Mouse (Mus musculus) gastrocnemius, postnatal 25 days (tissue): ENCODE results near the gene Prrg2. TPM values are rescaled to one million over a fixed set of nuclear protein-coding genes. Genes with fewer than 3 reads are reported as not detected.

Experiments used
- DNase-seq: peaks from one replicate; pipeline ENCODE4 v3.0.0; 2022
- total RNA-seq, 2 experiments: library from RNA; stranded (reverse); gene quantifications; 1 replicate in 1 of 2; 2 replicates in 1 of 2; pipeline ENCODE4 v1.2.3; 2021

The Prrg2 gene
- total RNA-seq, 2 experiments from 2014 or later: 6.9 to 9.1 TPM

DNA sequence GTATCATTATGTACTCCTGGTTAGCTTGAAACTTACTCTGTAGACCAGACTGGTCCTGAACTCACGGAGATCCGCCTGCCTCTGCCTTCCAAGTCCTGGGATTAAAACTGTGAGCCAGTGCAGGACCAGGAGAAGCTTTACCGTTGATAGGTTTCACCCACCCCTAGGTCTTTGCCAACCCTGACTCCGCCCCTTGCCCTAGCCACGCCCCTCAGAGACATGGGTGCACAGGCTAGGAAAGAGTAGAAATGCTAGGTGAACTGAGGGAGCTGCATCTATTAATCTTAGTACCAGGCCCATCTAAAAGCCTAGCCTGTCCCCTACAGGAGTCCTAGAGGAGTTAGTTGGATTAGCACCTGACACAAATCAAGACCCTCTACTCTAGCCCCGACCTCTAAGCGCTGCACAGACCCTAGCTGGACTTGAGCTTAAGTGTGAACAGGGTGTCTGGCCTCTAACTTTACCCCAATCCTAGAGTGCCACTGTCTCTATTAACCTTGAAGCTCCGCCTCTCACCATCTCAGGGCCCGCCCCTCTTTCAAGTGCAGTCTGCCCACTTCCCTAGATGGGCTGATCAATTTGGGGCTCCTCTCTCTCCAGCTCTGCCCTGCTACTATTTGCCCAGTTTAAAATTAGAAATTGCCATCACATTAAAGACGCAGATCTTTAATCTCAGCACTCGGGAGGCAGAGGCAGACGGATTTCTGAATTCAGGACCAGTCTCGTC is 27.9 kb upstream of the Prrg2 start:
- DNase-seq: no peak

DNA sequence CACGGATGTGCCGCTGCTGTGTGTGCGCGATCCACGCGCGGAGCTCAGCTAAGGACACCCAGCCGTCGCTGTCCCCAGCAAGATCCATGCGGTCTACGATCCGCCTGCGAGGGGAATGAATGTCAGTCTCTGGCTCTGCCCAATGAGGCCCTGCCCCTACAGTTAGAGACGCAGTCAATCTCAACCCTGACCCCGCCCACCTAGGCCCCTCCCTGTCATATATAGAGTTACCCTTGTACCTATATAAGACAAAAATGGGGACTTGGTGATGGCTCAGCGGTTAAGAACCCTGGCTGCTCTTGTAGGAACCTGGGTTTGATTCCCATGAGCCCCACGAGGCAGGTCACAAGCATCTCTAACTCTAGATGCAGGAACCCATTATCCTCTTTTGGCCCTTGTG is 26.1 kb upstream of the Prrg2 start:
- DNase-seq: no peak

DNA sequence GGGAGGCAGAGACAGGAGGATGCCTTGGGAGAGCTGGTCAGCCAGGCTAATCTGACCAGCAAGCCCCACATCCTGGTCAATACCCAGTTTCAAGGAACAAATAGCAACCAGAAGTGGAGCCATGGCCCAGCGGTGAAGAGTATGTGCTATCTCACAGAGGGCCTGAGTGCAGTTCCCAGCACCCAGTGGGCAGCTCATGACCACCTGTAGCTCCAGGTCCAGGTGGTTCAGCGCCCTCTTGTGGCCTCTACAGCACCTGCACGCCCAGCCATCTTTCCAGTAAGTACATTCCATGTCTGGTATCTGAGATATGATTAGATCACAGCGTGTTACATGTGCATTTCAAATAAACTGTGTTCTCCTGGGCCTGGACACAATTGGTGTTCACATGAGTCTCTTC is 23.6 kb upstream of the Prrg2 start:
- no peak for DNase-seq

DNA sequence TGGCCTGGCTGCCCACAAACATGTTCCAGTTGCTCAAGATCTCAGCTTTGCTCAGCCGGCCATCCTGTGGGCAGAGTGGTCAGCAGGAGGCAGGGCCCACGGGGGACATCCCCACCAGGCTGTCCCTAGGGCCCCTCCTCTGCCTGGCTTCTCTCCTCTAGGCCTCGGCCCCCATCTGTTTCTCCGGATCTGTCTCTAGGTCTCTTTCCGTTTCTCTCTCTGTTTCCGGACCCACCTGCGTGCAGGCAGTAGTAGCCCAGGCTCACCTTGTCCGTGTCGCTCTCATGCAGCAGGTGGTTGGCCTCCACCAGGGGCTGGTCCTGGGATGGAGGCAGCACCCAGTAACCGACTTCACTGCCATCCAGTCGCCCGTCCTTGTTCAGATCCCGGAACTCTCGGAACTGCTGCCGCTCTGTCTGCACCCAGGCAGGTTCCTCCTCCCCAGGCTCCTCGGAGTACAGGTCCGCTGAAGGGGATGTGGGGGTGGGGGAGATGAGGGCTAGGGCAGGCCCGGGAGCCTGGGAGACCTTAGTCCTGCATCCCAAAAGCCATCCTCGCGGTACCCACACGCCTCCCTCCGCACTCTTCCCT is 20.9 kb upstream of the Prrg2 start:
- no peak for DNase-seq

DNA sequence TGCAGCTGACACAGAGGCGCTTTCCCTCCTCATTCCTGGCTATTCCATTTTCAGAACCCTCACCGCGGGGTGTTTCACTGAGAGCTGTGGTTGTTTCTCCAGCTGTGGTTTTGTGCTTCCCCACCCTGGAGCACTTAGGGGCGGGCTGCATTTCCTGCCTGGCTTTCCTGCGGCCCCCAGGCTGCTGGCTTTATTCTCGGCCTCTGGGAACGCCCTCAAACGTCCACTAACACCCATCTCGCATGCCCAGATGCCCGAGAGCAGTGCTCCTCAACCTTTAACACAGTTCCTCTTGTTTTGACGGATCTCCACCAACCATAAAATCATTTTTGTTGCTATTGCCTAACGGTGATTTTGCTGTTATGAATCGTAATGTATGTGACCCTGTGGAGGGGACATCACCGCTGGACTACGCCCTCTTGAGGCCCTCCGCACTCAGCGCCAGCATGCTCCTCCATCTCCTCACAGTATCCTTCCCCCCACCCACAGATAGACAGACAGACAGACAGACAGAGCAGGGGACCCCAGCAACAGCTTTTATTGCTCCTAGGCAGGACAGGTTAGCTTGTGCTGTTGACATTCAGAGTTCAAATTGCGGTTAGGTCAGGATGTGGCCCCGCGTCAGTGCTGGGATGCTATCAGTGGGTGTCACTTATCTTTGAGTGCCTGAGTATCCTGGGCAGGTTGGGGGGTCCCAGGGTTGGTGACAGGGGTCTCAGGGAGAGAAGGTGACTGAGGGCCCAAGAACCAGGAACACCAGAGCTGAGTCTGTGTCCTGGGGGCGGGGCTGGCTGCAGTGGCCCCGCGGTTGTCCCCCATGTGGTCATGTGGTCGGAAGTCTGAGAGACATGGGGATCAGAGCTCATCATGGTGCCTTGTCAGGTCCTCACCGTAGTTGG is 20.2 kb upstream of the Prrg2 start:
- peak; percentile 72 for DNase-seq

DNA sequence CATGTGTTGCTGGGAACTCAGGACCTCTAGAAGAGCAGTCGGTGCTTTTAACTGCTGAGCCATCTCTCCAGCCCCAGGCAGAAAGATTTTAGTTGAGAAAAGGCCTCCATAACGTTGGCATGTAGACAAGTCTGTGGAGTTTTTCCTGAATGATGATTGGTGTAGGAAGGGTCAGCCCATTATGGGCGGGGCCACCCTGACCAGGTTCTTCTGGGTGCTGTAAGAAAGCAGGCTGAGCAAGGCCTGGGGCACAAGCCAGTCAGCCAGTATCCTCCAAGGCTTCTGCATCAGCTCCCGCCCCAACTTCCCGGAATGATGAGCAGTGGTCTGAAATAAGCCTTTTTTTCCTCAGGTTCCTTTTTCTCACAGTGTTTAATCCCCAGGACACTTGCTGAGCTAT is 18.5 kb upstream of the Prrg2 start:
- DNase-seq: no peak

DNA sequence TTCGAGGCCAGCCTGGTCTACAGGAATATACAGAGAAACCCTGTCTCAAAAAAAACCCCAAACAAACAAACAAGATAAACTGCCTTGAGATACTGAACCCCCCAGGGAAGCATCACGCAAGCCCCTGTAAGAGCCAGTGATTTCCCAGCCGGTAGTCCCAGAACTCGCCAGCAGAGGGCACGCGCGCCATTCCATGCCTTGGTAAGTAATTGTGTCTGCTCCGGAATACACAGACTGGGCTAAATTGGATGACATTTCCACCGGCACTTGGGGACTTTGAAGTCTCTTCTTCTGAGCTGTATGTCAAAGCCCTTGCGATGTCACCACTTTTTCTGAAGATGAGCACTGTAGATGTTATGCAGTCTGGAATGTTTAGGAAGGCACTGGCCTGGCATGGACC is 17.4 kb upstream of the Prrg2 start:
- DNase-seq: peak; percentile 82

DNA sequence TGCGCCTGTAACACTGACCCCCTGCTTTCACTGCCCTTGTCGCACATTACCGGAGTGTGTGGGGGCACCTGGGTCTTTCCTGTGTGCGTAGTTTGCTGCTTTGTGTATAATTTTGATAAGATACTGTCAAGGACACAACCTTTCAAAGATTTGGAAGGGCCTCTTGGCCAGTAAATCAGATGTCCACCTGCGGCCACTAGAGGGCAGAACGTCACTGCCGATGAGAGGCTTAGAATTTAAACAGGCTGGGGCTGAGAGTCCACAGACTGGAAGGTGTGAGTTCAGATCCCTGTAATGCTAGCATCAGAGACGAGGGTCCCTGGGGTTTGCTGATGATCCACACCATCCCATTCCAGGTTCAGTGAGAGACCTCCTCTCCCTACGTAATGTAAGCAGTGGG is 16.0 kb upstream of the Prrg2 start:
- peak; percentile 67 for DNase-seq

DNA sequence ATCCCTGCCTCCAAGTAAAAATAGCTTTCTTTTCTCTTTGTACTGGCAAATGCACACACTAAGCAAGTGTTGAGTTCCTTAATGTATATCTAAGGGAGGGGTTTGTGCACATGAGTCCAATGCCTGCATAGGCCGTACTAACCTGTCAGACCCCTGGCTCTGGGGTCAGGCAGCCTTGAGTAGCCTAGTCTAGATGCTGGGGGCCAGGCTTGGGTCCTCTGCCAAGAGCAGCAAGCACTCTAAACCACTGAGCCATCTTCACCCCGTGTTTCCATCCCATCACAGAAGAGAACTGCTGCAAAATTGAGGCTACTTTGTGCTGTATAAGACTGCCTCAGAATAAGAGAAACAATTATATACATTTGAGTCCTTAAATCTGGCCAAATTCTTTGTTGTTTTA is 15.4 kb upstream of the Prrg2 start:
- DNase-seq: no peak

DNA sequence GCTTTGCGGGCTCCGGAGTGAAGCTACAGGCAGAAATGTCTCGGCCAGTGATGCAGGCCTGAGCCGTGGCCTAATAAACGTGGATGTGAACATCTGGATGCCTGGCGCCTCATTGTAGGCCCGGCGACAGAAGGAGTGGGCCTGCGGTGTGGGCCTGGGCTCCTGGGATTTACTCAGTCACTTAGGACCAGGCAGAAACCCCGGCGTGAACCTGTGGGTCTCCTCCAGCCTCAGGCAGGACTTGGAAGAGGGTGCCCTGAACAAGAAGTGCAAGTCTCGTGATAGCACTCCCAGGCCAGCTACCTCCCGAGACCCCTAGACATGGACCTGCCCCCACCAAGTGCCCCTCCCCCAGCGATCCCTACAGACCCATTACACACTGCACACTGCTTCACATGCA is 14.8 kb upstream of the Prrg2 start:
- DNase-seq: no peak

DNA sequence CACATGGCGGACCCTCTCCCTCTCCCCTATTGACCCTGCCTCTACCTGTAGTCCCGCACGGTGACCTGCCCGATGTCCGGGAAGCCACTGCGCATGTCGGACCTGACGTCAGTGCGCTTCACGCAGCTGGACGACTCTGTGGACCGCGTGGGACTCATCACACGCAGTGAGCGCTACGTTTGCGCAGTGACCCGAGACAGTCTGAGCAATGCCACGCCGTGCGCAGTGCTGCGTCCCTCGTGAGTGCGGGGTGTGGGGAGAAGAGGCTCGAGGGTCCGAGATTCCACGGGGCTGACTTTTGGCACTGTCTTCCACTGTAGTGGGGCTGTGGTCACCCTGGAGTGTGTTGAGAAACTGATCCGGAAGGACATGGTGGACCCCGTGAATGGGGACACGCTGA is 14.0 kb upstream of the Prrg2 start:
- DNase-seq: no peak

DNA sequence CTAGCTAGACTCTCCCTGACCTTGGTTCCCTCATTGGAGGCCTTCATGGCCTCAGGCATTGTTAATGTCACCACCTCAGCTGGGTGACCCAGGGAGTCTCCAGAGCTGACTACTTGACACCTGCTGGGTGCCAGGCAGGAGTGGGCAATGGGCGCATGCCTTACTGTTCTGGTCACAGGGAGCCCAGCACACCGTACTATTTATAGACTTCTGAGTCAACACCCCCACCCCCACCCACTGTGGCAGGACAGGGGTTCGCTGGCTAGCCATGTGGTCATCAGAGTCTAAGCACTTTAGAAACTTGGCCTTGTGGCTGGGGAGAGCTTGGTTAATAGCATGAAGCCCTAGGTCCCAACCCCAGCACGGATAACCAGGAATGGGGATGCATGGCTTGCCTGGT is 12.9 kb upstream of the Prrg2 start:
- peak; percentile 80 for DNase-seq

DNA sequence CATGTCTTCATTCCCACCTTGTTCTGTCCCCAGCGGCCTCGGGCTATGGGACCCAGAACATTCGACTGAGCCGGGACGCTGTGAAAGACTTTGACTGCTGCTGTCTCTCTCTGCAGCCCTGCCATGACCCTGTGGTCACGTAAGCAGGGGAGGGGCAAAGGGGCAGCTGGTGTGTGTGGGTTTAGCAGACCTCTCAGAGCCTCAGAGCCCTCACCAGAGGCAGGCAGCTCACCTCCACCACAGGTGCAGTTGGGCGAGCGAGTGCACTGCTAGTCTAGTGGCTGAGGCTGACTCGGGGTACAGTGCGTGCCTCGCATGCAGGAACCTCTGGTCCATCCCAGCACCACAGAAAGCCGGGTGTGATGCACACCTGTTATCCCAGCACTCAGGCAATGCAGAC is 11.5 kb upstream of the Prrg2 start:
- DNase-seq: no peak

DNA sequence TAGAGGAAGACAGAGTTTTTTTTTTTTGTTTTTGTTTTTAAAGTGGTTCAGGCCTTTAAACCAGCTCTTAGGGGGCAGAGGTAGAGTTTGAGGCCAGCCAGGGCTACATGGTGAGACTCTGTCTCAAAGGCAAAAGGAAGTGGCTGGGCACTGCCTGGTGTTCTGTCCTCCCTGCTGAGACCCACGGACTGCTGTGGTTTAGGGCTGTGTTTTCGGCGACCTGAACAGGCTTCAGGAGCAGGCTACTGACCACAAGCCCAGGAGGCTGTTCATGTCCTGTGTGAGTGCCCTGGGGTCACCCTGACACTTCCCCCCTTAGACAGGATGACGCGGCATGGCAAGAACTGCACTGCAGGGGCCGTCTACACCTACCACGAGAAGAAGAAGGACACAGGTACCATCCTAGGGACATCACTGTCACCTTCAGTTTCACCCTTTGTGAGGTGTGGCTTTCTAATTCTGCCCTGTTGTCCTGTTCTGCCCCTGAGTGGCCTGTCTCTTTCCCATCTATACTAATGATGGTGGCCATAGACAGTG is 10.8 kb upstream of the Prrg2 start:
- DNase-seq: no peak

DNA sequence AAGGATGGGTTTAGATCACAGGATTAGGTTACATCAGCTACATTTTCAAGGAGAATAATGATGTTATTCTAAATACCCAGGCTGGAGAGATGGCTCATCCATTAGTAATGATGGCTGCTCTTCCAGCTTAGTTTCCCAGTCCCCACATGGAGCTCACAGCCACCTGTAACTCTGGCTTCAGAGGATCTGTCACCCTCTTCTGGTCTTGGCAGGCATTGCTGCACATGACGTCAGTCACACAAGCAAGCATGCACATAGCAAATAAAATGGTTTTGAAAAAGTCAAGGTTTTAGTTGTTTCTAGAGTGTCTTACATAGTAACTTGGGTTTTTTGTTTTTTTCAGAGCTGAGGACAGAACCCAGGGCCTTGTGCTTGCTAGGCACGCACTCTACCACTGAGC is 9.8 kb upstream of the Prrg2 start:
- DNase-seq: no peak

DNA sequence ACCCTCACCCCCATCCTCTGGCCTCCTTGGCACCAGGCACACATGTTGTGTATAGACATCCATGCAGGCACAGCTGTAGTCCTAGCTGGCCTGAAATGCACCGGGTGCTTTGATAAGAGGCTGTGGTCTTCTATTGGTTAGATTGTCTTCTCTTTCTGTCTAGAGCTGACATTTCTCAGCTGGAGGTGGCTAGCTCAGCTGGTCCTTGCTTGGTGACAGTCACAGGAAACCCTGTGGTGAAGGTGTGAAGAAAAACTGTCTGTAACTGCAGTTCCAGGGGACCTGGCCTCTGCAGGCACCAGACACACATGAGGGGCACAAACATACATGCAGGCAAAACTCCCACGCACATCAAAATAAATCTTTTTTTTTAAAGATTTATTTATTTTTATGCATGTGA is 7.2 kb upstream of the Prrg2 start:
- DNase-seq: no peak

DNA sequence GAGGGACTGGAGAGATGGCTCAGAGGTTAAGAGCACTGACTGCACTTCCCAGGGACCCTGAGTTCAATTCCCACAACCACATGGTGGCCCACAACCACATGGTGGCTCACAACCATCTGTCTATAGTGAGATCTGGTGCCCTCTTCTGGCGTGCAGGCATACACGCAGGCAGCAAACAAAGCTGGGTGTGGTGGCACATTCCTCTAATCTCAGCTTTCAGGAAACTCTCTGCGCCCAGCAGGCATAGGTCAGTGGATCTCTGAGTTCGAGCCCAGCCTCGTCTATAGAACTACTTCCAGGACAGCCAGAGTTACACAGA is 5.5 kb upstream of the Prrg2 start:
- no peak for DNase-seq

DNA sequence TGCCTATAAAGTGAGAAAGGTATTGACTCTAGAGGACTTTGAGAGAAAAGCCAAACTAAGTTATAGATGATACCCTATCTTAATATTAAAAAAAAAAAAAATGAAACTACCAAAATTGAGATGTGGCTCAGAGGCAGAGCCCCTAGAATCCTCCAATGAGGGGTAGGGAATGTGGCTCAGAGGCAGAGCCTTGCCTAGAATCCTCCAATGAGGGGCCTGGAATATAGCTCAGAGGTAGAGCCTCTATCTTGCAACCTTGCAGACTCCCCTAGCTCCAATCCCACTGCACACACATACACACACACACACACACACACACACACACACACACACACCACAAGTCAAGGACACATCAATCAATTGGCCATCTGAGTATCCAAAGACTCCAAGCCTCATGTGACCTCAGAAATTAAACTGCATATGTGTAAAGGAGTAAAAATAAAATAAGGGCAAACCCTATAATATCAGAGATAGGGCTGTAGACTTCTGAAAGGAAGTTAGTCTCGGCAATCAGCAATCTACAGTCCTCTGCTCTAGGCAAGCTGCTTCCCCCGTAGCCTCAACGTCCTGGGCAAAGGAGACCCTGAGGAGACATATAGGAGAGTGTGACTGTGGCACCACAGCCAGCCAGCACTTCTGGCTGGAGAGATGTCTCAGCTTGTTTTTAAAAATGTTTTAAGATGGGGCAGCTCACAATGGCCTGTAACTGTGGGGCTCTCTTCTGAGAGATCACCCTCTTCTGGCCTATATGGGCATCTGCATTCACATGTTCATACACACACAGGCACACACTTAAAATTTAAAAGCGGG is 4.9 kb upstream of the Prrg2 start:
- DNase-seq: no peak

DNA sequence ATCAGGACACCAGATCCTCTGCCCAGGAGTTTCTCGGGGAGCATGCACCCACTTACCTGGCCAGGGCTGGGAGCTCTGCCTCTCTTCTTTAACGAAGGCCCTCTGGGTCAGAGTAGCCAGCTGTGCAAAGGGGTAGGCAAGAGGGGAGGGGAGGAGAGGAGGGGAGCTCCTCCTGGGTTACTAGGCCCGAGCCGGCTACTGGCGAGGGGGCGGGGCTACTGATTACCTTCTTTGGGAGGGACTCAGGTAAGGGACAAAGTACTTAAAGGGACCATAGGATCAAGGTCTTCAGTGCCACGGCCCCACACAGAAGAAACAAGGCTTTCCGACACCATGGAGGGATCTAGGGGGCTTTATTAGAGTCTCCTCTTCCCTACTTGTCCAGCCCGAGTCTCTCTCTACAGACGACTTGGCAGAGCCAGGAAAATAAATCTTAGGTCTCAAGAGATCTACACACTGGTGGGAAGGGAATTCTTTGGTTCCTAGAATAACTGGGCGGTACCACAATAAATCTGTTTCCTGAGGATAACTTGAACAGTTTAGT is 873 bp downstream of the Prrg2 start:
- no peak for DNase-seq

DNA sequence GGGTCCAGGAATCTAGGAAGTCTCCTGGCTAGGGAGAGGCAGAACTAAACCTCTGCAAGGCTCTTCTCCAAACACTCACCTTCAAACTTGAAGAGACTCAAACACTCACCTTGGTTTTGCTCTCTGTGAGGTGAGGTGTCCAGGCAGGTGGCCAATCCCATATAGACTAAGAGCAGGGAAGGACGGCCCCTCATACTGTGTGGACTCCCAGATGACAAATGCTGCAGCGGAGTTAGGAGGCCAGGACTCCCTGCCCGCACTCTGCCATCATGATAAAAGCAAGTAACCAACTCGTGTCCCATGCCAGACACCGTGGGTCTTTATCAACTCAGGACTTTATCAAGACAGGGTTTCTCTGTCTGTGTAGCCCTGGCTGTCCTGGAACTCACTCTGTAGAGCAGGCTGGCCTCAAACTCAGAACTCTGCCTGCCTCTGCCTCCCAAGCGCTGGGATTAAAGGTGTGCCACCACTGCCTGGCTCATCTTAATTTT is 1.8 kb downstream of the Prrg2 start:
- no peak for DNase-seq

DNA sequence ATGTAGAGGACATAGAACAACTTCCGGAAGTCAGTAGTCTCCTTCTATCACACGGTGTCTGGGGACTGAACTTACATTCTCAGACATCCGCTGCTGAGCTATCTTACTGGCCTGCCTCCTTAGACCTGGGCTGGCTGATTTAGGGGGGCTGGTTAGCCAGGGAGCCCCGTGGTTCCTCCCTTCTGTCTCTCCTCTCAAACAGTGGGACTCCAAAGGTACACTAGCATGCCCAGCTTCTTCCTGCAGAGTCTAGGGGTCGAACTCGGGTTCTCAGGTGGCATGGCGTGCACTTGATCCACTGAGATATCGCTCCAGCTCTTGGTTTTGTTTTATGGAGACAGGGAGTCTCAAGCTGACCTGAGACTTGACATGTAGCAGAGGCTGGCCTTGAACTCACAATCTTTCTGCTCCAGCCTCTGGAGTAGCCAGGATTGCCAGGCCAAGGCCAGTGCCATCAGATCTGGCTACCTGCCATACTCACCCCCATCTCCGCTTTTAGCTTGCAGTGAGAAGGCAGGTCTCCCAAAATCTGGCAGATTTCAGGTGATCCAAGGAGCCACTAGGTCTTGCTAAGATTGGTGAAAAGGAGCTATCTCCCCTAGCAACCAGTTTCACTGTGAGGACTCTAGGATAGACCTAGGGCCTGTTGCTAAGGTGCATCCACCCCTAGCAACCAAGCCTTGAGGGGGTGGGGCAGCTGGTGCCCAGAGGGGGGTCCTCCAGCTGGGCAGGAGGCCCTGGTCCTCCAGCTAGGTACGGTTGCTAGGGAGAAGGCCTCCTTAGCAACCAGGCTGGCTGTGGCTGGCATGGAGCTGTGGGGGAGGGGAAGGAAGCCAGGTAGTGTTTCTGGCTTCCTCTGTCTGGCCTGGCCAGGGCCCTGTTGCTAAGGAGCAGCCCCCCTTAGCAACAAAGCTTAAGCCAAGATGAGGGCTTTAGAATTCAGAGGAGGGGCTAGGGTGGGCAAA is 3.6 kb downstream of the Prrg2 start:
- DNase-seq: no peak
